Mouse (Mus musculus) kidney, embryonic 16.5 days (tissue): ENCODE data around the gene Scarf2. TPM values are rescaled to one million over a fixed set of nuclear protein-coding genes. Genes with fewer than 3 reads are reported as not detected.

Experiments
- ATAC-seq: fragments of 200-750 bp; cut with Nextera tagmentation; 2 replicates; pipeline ENCODE4 v1.8.0; 2017; ENCODE audit warnings: moderate TSS enrichment; ENCODE audit not compliant: low FRiP score, low TSS enrichment
- H3K27ac ChIP-seq: fragments of 300-500 bp; sonication (generic); 2 replicates; pipeline ENCODE4 v1.5.1; 2014; ENCODE audit warnings: low read length
- H3K27me3 ChIP-seq: fragments of 300-500 bp; sonication (generic); 2 replicates; pipeline ENCODE4 v1.6.1; 2014; ENCODE audit warnings: low read length, control low read depth, mixed read lengths; ENCODE audit not compliant: insufficient read depth
- H3K36me3 ChIP-seq: fragments of 300-500 bp; sonication (generic); 2 replicates; pipeline ENCODE4 v1.6.1; 2014; ENCODE audit warnings: low read length, control low read depth, mixed read lengths; ENCODE audit not compliant: insufficient read depth
- H3K4me1 ChIP-seq: fragments of 300-500 bp; sonication (generic); 2 replicates; pipeline ENCODE4 v1.6.1; 2014; ENCODE audit warnings: low read length, control low read depth, mixed read lengths; ENCODE audit not compliant: insufficient read depth
- H3K4me2 ChIP-seq: fragments of 300-500 bp; sonication (generic); replicated peaks from 2 replicates; pipeline ENCODE4 v1.6.1; 2014; ENCODE audit warnings: low read depth, low read length
- H3K4me3 ChIP-seq: fragments of 300-500 bp; sonication (generic); 2 replicates; pipeline ENCODE4 v1.5.1; 2014; ENCODE audit warnings: mild to moderate bottlenecking, low read length
- H3K9ac ChIP-seq: fragments of 300-500 bp; sonication (generic); replicated peaks from 2 replicates; pipeline ENCODE4 v1.6.1; 2014; ENCODE audit warnings: low read length
- H3K9me3 ChIP-seq: fragments of 300-500 bp; sonication (generic); 2 replicates; pipeline ENCODE4 v1.6.1; 2016; ENCODE audit warnings: low read length, control low read depth
- WGBS: fragments of 180-500 bp; shearing (Covaris S2); extraction: QIAGEN DNeasy Blood & Tissue Kit; methylation state at CpG from one replicate; pipeline ENCODE4 v1.1.7; 2014; 5-methylcytosine and 5-hydroxymethylcytosine counted together
- polyA plus RNA-seq: library from polyadenylated mRNA; unstranded; fragments of >200 nt; fragmentation: Nextera tagmentation; extraction: Ambion mirVana; gene quantifications from 2 replicates; pipeline ENCODE4 v1.2.1, GENCODE M21; 2015

The Scarf2 gene
- polyA plus RNA-seq, 1 experiment from 2014 or later, result 8.9 TPM

GRCm38 (mm10) chr16:17764108-17764511 is 33.0 kb upstream of the Scarf2 start:
- H3K9ac ChIP-seq, result no peak overlapping the region
- H3K27ac ChIP-seq, result no peak overlapping the region
- no peaks in the 10 kb centered on the region for H3K9me3 ChIP-seq
- H3K36me3 ChIP-seq, result peaks cover 29% of the 10 kb centered on the region; the same call in 1 of the 2 replicates
- H3K4me2 ChIP-seq, result no peak overlapping the region
- WGBS, result 67% methylated on average over 4 of the region's 4 CpGs
- no peaks in the 10 kb centered on the region for H3K27me3 ChIP-seq
- peaks cover 13% of the 10 kb centered on the region for H3K4me1 ChIP-seq
- ATAC-seq, result peak; percentile 28; the same call in 1 of the 2 replicates
- no peak overlapping the region for H3K4me3 ChIP-seq

GRCm38 (mm10) chr16:17768834-17769233 is 28.2 kb upstream of the Scarf2 start:
- no peak for ATAC-seq

GRCm38 (mm10) chr16:17771117-17771865 is 25.8 kb upstream of the Scarf2 start:
- ATAC-seq, result no peak
- no peak overlapping the region for H3K9ac ChIP-seq
- no peaks in the 10 kb centered on the region for H3K4me1 ChIP-seq
- 77% methylated on average over 4 of the region's 4 CpGs for WGBS
- no peak overlapping the region for H3K27ac ChIP-seq
- no peaks in the 10 kb centered on the region for H3K27me3 ChIP-seq
- H3K4me3 ChIP-seq, result no peak overlapping the region
- peaks cover 46% of the 10 kb centered on the region for H3K36me3 ChIP-seq
- no peak overlapping the region for H3K4me2 ChIP-seq
- H3K9me3 ChIP-seq, result no peaks in the 10 kb centered on the region

More at GRCm38 (mm10) chr16:17768834-17769233, 28.2 kb upstream of the Scarf2 start:
- no peaks in the 10 kb centered on the region for H3K27me3 ChIP-seq
- no peak overlapping the region for H3K9ac ChIP-seq
- H3K36me3 ChIP-seq, result peaks cover 51% of the 10 kb centered on the region
- H3K4me1 ChIP-seq, result no peaks in the 10 kb centered on the region
- H3K4me2 ChIP-seq, result no peak overlapping the region
- no peak overlapping the region for H3K27ac ChIP-seq
- 88% methylated on average over 7 of the region's 7 CpGs for WGBS
- no peaks in the 10 kb centered on the region for H3K9me3 ChIP-seq
- no peak overlapping the region for H3K4me3 ChIP-seq

- no peak overlapping the region for H3K27ac ChIP-seq
- no peaks in the 10 kb centered on the region for H3K9me3 ChIP-seq
- peaks cover 39% of the 10 kb centered on the region for H3K36me3 ChIP-seq
- ATAC-seq, result no peak; the same call in 1 of the 2 replicates
- 70% methylated on average over 11 of the region's 11 CpGs for WGBS
- H3K4me1 ChIP-seq, result no peaks in the 10 kb centered on the region
- no peaks in the 10 kb centered on the region for H3K27me3 ChIP-seq
- H3K4me3 ChIP-seq, result no peak overlapping the region
- H3K4me2 ChIP-seq, result no peak overlapping the region
- H3K9ac ChIP-seq, result no peak overlapping the region
These were observed 20.3 kb upstream of the Scarf2 start for GRCm38 (mm10) chr16:17776828-17777227.

GRCm38 (mm10) chr16:17778223-17778622 is 18.9 kb upstream of the Scarf2 start:
- Histone ChIP-seq H3K9me3 (no peaks in the 10 kb centered on the region), H3K4me3 (no peak overlapping the region), H3K9ac (no peak overlapping the region), H3K27ac (no peak overlapping the region), H3K36me3 (peaks cover 35% of the 10 kb centered on the region), H3K4me2 (no peak overlapping the region), H3K4me1 (no peaks in the 10 kb centered on the region), H3K27me3 (no peaks in the 10 kb centered on the region)
- ATAC-seq, result no peak
- 78% methylated on average over 4 of the region's 4 CpGs for WGBS

GRCm38 (mm10) chr16:17779692-17780091 is 17.4 kb upstream of the Scarf2 start:
- Histone ChIP-seq H3K4me2 (no peak overlapping the region), H3K36me3 (peaks cover 40% of the 10 kb centered on the region), H3K9me3 (no peaks in the 10 kb centered on the region), H3K27me3 (no peaks in the 10 kb centered on the region), H3K4me1 (no peaks in the 10 kb centered on the region), H3K27ac (no peak overlapping the region), H3K9ac (no peak overlapping the region), H3K4me3 (no peak overlapping the region)
- 68% methylated on average over 1 of the region's 1 CpGs for WGBS
- ATAC-seq, result no peak

GRCm38 (mm10) chr16:17785337-17785736 is 11.7 kb upstream of the Scarf2 start:
- no peaks in the 10 kb centered on the region for H3K27me3 ChIP-seq
- peaks cover 30% of the 10 kb centered on the region for H3K36me3 ChIP-seq
- 59% methylated on average over 3 of the region's 3 CpGs for WGBS
- H3K4me3 ChIP-seq, result no peak overlapping the region
- H3K4me1 ChIP-seq, result no peaks in the 10 kb centered on the region
- no peak for ATAC-seq
- no peaks in the 10 kb centered on the region for H3K9me3 ChIP-seq
- no peak overlapping the region for H3K9ac ChIP-seq
- H3K4me2 ChIP-seq, result no peak overlapping the region
- no peak overlapping the region for H3K27ac ChIP-seq

GRCm38 (mm10) chr16:17792728-17793127 is 4.4 kb upstream of the Scarf2 start:
- ATAC-seq, result no peak
- H3K27ac ChIP-seq, result no peak overlapping the region
- peaks cover 8% of the 10 kb centered on the region; the same call in 1 of the 2 replicates for H3K27me3 ChIP-seq
- H3K4me3 ChIP-seq, result no peak overlapping the region
- H3K9me3 ChIP-seq, result no peaks in the 10 kb centered on the region
- 77% methylated on average over 3 of the region's 3 CpGs for WGBS
- H3K36me3 ChIP-seq, result peaks cover 16% of the 10 kb centered on the region; the same call in 1 of the 2 replicates
- no peak overlapping the region for H3K4me2 ChIP-seq
- peaks cover 16% of the 10 kb centered on the region for H3K4me1 ChIP-seq
- H3K9ac ChIP-seq, result no peak overlapping the region

GRCm38 (mm10) chr16:17794047-17794446 is 3.0 kb upstream of the Scarf2 start:
- Histone ChIP-seq H3K9me3 (no peaks in the 10 kb centered on the region), H3K4me2 (no peak overlapping the region), H3K9ac (no peak overlapping the region), H3K4me3 (no peak overlapping the region), H3K36me3 (peaks cover 14% of the 10 kb centered on the region; the same call in 1 of the 2 replicates), H3K27me3 (peaks cover 15% of the 10 kb centered on the region), H3K27ac (no peak overlapping the region), H3K4me1 (peaks cover 29% of the 10 kb centered on the region)
- no peak for ATAC-seq
- 94% methylated on average over 4 of the region's 4 CpGs for WGBS

- Histone ChIP-seq H3K4me3 (no peak overlapping the region), H3K9me3 (no peaks in the 10 kb centered on the region), H3K4me1 (peaks cover 40% of the 10 kb centered on the region), H3K27ac (no peak overlapping the region), H3K27me3 (peaks cover 28% of the 10 kb centered on the region), H3K36me3 (peaks cover 8% of the 10 kb centered on the region; the same call in 1 of the 2 replicates), H3K4me2 (no peak overlapping the region), H3K9ac (no peak overlapping the region)
- 88% methylated on average over 5 of the region's 5 CpGs for WGBS
- no peak for ATAC-seq
These were observed 1.4 kb upstream of the Scarf2 start for GRCm38 (mm10) chr16:17795643-17796042.
